Mouse (Mus musculus) fibroblast of lung, adult 2 months (primary cell): ENCODE data around the gene 2200002D01Rik.

Experiments used
- DNase-seq: peaks from one replicate; pipeline ENCODE4 v3.0.0-alpha.2; 2011; ENCODE audit warnings: low read depth

The 2200002D01Rik gene

DNA sequence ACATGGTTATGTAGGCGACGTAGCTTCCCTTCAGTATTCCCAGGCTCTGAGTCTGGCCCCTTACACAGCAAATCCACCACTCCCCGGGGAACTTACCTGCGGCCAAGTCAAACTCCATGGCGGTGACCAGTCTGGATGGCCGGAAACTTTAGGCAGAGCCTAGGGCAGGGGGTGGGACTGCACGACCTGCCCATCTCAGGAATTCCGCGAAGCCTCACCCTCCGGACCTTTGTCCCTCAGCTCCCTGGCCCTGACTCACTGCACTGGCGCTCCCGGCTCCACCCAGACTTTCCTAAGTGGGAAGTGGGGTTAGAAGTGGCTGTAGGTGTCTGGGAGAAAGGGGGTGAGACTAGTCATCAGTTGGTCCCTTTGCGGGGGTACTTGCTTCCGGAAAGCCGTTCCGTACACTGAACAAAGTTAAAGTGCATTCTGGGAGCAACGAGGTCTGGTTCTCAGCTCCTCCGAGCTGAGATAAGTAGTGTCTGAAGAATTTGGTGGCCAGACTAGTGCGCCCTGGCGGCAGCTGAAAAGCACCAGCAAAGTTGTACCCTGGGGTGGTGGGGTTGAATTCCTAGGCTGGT is at the start of gene 2200002D01Rik:
Gene 2200002D01Rik, minus strand, starts transcription at position 206 of the 581 bp plus-strand sequence.
- DNase-seq = no peak

DNA sequence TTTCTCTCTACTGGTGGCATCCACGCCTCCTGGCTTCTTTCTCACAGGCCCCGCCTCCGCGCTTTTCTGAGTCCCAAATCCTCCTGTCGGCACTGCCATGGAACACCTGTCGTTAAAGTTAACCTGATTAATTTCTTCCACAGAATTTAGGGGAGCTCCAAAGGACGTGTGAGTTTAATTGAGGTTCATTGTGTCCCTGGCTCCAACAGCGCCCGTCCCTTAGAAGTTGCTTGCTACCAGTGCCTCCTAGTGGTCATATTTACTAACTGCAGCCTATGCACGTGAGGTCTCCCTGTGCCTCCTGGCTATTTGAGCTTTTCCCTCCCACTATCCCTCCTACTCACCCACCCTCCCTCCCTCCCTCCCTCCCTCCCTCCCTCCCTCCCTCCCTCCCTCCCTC is 48.7 kb upstream of the 2200002D01Rik start:
- DNase-seq = no peak

DNA sequence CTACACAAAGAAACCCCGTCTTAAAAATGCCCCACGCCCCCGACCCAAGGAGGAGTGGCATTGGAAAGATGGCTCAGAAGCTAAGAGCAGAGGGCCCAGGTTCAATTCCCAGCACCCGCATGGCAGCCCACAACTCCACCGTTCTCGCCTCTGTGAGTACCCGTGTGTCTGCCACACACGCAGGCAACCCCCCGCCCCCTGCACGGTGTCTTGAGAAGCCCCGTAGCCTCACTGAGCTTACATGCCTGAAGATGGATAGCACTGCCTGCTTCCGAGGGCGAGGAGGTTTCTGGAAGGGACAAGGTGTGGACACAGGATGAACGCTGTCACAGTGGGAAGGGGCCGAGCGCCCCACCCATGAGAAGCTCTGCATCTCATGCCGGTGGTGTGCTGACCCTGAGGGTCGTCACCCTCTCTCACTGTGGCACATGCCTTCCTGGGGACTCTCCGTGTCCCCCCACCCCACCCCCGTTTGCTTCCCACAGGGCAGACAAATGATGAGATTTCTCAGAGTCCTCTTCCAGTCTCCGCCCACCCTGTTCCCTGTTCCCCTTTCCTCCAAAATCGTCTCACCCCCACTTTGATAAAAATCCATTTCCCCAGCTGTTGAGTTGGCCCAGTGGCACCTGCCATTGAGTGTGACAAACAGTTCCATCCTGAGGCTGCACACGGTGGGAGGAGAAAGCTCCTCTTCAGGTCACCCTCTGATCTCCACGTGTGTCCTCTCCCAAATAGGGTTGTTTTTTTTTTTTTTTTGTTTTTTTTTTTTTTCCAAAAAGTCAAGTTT is 47.8 kb upstream of the 2200002D01Rik start:
- DNase-seq = no peak

DNA sequence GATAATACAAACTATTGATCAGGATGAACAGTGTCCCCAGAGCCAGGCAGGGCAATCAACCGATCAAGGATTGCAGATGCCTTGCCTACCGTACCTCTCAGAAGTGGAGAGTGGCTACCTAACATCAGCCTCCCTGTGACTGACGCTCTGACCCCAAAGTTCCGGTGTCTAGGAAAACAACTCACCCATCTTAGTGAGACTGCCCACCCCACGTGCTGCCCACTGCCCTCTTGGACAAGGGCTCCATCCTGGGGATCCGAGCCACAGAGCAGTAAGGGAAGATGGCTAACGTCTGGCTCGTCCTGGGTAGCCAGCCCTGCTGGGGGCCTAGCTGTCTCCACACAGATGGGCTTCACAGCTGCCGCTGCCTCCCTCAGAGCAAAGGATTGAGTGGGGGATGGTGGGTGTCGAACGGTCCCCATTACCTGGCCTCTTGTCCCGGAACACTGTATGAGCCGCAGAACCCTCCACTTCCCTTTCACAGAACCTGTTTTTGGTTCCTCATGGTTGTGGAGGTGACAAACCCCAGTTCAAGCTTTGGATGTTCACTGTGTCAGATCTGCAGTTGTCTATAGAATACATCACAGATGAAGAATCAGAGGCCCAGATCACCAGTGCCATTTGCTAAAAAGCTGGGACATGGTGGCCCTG is 46.0 kb upstream of the 2200002D01Rik start:
- DNase-seq = no peak

DNA sequence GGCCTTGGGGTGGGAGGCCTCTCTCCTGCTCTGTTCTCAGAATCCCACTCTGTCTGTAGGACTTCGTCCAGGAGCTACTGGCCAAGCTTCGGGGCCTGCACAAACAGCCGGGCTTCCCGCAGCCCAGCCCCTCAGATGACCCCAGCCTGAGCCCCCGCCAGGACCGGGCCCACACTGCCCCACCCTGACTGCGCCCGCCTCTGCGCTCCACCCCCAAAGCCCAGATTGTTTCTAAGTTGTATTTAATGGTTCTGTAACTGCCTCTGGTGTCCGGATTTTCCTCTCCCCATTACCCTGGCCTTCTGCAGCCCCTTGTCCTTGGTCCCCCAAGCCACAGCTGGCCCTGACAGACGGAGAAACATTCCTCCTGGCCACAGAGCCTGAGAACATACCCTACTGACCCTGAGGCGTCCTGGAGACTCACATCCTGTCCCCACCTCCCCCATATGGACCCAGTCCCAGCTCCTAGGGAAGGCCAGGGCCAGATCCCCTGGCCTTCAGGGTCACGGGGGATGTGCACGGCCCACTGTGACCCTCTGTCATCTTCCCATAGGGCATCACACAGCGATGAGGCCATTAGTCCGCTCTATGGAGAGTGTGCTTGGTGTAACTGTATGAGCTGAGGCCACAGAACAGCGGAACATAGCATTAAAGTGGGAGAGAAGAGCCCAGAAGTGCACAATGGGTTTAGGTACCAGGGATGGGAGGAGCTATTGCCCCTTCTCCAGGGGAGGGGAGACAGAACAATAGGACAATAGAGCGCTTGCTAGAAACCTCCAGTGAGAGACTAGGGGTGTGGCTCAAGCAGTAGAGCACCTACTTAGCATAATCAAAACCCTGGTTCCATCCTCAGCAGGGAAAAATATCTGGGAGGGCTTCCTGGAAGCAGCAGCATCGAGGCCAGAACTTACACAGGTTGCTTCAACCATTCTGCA is 45.1 kb upstream of the 2200002D01Rik start:
- no peak for DNase-seq

DNA sequence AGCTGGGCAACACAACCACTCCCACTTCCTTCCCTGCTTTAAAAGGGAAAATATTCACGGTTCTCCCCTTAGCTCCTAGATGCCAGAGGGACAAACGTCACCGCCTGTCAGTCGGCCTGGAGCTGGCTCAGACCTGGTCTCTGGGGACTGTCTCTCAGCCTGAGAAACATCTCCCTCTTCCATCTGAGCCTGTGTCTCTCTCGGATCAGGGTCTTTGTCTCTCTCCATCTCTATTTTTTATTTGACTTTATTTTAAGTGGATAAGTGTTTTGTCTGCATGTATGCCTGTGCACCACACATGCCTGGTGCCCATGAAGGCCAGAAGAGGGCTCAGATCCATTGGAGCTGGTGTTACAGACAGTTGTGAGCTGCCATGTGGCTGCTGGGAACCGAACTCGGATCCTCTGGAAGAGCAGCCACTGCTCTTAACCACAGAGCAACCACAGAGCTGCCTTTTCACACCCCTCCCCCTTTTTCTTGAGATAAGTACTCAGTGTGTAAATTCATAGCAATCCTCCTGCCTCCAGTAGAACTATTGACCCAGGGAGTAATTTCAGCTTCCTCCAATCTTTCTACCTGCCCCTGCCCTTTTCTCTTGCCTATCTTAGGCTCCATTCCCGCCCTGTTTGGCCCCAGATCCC is 44.3 kb upstream of the 2200002D01Rik start:
- no peak for DNase-seq

DNA sequence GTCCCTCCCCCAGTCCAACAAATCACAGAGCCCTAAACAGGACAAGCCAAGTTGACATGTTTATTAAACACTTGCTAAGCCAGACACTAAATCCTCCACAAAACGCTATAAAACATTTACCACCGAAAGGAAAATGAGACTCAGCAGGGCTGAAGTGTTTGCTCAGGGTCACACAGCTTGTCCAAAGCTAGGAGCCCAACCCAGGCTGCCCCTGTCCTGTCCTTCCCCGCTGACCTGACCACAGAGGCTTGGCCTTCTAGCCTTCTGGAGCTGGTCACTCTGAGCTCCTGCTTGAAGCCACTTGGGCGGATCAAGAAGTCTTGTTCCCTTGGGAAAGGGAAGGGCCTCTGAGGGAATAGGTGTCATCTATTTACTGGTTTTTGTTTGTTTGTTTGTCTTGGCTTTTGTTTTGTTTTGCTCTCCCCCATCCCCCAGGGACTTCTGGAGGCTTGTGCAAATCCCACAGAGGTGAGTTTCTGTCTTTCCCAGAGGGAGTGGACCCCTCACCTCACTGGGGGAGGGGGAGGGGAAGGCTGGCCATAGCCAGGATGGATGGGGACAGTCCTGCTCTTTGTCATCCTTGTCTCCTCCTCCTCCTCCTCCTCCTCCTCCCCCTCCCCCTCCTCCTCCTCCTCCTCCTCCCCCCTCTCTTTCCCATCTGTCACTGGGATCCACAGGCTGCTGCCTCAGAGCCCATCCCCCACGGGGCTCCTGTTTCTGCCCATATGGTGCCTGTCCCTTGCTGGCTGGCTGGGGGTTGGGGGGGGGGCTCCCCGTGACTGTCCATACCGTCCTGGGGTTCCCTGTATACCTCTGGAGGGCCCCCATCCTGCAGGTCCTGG is 43.6 kb upstream of the 2200002D01Rik start:
- DNase-seq = no peak

DNA sequence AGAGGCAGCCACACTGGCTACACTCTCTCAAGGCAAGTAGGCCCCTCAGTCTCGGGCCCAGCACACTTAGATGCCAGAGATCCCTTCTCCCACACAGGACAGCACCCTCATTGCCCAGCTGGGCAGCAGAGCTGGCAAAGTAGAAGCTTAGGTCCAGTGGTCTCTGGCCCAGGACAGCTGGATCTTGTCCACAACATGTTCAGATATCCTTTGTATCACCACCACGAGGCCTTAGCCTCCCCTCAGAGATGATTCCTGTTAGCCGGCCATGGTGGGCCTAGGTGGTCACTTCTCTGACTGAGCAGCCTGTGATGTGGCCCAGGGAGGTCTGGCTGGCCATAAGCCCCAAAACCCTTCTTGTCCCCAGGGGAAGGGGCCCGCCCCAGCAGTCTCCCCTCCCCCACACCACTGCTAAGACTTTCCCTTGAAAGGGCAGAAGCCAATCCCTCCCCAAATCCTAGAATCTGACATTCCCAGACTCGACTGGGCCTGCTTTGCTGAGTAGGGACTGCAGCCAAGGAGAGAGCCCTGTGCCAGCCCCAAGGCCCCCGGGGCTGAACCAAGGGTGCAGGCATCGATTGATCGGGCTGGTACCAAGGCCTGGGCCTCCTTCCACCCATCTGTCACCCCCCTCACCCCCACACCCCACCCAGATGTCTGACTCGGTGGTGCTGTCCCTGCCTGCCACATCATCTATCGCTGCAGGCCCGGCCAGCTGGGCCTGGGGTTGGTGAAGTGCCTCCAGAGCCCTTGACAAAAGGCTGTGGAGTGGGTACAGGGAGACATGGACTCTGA is 42.6 kb upstream of the 2200002D01Rik start:
- no peak for DNase-seq

DNA sequence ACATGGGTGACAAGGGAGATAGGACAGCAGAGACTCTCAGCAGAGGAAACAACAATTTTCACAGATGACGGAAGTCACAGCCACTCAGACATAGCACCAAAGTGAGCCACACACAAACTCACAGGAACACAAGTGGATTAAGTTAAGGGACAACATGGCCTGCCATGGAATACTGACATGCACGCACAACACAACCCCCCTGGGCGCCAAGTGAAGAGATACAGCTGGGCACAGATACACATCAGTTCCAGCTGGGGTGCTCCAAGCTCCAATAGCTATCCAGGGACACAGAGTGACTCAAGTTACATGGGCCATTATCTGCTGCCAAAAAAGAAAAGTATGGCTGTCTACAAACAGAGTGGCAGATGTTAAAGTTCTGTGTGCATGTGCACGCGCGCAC is 41.6 kb upstream of the 2200002D01Rik start:
- DNase-seq = no peak

DNA sequence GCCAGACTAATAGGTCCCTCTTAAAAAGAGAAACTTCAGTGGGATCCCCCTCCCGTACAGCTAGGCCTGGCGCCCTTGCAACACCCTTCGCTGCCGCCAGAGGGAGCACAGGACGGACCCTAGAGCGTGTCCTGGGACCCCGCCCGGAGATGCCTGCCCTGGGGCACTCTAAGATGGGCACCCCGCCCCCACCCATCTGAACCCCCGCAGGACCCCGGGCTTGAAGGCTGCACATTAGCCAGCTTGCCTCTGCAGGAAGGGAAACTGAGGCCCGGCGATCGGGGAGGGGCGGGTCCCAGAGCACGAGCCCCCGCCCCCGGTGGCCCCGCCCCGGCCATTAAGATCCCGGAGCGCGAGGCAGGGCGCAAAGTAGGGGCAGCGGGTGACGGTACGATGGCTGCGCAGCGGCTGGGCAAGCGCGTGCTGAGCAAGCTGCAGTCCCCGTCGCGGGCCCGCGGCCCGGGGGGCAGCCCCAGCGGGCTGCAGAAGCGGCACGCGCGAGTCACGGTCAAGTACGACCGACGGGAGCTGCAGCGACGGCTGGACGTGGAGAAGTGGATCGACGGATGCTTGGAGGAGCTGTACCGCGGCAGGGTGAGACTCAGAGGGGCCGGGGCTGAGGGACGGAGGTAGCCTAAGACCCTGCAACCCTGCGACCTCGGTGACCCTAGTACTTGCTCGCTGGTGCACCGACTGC is 40.8 kb upstream of the 2200002D01Rik start, which contains the start of gene Ppp1r14a:
Gene Ppp1r14a, plus strand, starts transcription at position 367 of the 697 bp plus-strand sequence.
- DNase-seq = no peak

DNA sequence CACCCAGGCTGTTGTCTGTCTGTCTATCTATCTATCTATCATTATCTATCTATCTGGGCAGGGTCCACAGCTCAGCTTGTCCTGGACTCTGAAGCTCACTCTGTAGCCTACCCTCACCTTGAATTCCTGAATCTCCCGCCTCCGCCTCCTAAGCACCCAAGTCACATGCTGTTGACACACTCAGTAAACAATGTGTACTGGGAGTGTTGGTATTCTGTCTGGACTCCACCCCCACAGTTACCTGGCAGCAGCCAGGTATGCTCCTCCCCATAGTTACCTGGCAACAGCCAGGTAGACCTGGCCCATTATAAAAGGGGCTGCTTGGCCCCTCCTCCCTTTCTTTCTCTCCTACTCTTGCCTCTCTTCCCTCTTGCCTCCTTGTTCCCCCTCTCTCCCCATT is 39.8 kb upstream of the 2200002D01Rik start:
- DNase-seq = no peak

DNA sequence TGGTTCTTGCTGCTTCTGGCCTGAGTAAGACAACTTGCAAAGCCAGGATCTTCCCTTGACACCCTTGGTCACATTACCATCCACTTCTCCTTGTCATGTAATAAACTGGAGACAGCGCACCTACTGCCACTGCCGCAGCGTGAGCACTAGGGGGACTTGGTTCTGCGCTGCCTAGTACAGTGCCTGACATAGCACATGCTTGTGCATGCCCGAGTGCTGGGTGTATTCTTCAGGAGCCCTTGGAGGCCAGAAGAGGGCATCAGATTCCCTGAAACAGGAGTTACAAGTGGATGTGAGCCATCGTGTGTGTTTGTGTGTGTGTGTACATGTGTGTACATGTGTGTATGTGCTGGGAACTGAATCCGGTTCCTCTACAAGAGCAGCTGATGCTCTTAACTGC is 39.2 kb upstream of the 2200002D01Rik start:
- no peak for DNase-seq

DNA sequence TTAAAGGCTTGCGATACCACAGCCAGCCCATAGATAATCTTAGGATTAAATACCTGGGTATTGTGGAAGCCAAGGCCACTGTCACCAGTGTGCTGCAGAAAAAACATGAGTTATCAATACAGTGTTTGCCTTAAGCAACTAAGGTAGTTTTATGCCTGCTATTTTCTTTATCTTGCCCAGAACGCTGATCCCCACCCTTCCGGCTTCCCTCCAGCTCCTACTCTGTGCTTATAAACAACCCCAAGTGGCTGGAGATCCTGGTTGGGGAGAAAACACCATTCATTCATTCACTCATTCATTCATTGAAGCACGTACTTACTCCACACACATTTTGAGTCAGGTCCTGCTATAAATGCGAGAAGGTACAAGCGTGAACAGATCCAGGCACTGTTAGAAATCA is 36.3 kb upstream of the 2200002D01Rik start:
- DNase-seq = no peak

DNA sequence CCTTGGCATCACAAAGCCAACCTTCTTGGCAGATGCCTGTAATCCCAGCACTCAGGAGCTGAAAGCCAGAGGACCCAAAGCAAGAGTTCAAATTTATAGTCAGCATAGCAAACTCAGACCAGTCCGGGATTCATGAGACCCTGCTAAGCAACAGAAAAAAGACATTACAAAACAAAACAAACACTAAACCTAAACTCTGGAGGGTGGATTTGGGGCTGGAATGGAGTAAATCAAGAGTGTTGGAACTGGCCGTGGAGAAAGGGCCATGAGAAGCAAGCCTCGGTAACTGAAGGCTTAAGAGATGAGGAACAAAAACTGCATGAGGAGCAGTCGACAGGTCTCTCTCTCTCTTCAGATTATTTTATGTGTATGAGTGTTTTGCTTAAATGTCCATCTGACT is 35.6 kb upstream of the 2200002D01Rik start:
- no peak for DNase-seq

DNA sequence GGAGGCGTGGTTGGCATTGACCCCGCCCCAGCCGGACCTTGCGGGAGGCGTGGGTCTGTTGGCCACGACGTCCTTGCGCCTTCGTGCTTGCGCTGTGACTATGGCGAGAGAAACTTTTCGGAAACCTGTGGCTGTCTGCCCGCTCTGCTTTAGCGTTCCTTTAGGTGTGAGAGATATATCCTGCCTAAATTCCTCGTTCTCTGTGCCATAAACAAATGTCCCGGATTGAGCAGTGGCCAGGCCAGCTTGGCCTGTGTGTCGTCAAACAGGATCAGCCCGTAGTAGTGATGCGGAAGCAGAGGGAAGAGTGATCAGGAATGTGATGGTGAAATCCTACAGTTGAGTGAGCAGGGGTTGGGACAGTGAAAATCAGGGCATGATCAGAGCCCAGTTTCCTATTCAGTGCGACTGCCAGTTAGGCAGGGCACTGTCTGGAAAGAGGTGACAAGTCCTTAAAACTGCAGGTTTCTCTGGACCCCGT is 33.8 kb upstream of the 2200002D01Rik start:
- DNase-seq = no peak

DNA sequence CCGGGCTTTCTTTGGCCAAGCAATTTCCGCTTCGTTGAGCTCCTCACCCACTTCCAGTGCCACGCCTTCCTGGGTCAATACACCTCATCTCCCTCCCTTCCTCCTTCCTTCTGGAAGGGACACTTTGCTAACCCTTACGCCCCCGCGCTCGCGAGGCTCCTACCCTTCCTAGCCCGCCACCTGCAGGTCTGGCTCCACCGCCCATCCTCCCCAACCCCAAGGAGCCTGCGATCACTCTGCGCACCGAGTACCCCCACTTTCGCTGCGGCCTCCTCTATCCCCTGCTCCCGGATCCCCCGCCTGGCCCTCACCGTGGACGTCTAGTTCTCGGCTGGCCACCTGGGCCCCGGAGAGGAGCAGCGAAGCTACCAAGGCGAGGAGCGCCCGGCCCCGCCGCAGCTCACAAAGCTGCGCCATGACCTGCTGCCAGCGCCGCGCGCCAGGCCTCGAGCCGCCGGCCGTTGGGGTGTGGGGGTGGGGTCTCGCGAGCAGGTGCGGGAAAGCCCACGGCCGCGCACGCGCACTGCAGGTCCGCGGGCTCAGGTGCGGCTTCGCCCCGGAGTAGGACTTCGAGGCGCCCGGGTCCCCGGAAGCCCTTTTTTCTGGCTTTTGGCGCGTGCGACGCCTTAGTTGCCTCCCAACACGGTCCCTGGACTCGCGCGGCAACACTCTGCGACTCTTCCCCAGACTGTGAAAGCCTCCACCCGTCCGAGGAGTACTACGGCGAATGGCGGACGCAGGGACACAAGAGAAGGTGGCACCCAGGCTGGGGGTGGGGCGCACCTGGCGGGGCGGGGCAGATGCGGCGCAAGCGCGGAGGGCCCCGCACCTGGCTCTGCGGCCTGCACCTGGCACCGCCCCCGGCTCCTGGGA is 33.2 kb upstream of the 2200002D01Rik start, which contains the start of gene Spint2:
Gene Spint2, minus strand, starts transcription at position 712 of the 873 bp plus-strand sequence.
- no peak for DNase-seq

DNA sequence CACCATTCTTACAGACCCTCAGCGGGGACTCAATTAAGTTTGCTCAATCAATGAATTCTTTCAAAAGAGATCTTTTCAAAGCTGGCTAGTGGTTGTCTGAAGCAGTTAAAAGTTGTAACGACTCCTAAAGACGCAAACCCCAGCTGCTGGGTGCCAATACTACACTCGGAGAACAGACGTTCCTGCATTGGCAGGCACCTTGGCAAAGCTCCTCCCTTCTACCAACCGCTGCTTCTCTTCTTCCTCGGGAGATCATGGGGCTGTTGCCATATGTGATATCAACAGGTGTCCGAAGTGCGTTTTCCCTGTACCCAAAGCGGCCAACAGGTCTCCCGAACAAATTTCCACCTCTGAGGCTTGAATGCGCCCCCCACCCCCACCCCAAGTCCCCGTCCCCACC is 32.5 kb upstream of the 2200002D01Rik start:
- no peak for DNase-seq

DNA sequence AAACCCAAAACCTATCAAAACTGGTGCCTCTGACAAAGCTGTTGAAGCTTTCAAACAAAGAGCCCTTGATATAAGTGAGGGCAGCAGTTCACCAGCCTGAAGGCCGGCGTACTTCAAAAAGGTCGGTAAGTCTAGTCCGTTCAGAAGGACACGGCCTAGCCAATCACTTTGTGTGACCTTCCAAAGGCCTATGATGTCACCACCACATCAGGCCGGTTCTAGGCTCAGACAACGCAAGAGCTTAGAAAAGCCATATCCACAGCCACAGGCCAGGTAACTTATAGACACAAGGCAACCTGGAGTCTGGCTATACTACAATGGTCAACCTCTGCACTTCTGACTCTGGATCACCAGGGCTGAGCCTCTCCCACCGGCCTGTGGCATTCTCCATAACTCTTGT is 31.7 kb upstream of the 2200002D01Rik start:
- no peak for DNase-seq
